Mouse (Mus musculus) embryonic stem cell, embryonic (primary cell): ENCODE results near the gene Chsy1.

Experiments
- CTCF ChIA-PET, 4 experiments: fragments of 300-600 bp in 2 of 4; fragments of 350-600 bp in 2 of 4; sonication (Branson Sonifier 250); formaldehyde crosslinking; loops; one replicate each; lab custom pipeline; 2022; ENCODE audit warnings: inconsistent platforms in 2 of 4; lab: Charles Lee
- POLR2A ChIA-PET, 4 experiments: fragments of 300-600 bp in 2 of 4; fragments of 350-600 bp in 2 of 4; sonication (Branson Sonifier 250); formaldehyde crosslinking; loops; one replicate each; lab custom pipeline; 2022; ENCODE audit warnings: antibody characterized with exemption in 4 of 4, inconsistent platforms in 1 of 4; lab: Charles Lee

Chsy1 gene

DNA sequence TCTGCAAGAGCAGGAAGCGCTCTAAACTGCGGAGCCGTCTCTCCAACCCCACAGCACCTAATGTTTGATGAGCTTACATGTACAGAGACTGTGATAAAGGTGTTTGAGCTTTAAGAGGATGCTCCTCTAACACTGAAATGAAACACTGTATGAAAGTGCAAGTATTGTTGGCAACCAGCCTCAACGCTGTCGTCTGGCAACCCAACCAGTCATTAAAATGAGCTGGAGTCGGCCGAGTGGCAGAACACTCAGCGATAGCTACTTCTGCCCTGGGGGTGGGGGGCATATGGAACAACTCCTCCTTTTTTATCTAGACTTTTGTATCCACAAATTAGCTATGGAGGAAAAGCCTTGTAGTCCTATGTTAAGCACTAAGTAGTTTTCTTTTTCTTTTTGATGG is 40.2 kb downstream of the Chsy1 start:
- ChIA-PET POLR2A (interaction anchor here in 2 of 4 experiments (1.1 to 1.3 kb wide), 3 partner anchors 20 to 70 kb away, joined by 3 read pairs; partner anchors contain the start of gene Selenos (in 1 of the 2)), CTCF (interaction anchor here in 1 of 4 experiments (0.7 kb wide), 1 partner anchor 10 kb away, joined by 6 read pairs; no protein-coding TSS in a partner anchor)

DNA sequence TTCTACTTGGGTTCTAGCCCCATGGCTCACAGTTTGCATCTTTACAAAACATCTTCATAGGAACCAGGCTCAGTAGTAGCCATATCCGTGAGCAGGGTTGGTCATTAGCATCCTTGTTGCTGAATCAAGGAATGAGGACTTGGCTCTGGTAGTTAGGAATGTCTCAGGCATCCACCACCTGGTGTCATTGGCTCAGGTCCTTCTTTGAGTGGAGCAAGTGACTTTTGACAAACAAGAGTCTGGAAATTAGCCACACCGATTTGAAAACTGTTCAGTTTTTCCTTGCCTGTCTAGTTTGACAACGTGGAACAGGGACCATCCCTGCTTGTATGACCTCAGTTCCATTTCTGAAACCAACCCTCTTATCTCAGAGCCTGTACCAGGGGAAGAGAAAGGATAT is 41.1 kb downstream of the Chsy1 start:
- CTCF ChIA-PET: no interaction called here
- POLR2A ChIA-PET: no interaction called here

DNA sequence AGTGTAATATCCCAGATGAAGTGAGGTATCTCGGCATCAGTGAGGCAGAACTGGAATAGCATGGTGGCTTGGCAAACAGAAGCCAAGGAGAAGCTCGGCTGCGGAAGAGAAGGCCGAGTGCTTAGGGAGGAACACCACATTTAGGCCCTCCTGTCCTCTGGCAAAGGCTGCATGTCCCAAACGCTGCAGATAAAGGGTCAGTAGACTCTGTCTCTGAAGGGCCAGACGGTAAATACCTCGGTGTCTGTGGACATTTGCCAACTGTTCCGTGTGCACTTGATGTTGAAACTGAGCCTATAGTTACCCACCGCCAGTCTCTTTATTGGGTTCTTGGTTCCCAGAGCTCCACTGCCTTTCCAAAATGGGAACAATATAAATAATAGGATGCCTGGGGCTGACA is 48.1 kb downstream of the Chsy1 start:
- ChIA-PET POLR2A (interaction anchor here in 1 of 4 experiments (1.3 to 1.4 kb wide), 2 partner anchors 8 to 296 kb away, joined by 3 read pairs; partner anchors contain the start of gene Pcsk6), CTCF (no interaction called here)

DNA sequence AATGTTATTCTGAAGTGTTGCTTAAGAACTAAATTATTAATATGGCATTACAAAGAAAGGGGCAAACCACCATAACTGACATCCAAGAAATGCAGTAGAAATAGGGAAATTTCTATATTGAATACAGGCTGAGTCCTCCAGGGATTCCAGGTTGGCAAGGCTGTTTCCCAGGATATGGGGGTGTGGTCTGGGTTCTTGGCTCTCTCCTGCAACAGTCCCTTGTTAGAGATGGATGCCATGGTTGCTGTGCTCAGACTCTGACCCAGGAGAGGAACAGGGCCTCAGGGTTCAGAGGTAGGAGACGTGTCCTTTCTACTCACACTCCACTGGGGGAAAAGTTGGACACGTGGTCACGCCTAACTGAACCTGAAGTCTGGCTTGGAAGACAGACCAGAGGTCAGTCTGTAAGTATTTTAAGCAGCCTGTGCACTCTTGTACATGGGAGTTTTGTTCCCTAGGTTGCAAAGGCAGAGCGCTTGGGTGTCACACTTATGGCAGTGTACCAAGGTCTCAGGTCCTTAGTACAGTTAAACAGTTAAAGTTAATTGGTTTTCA is 48.6 kb downstream of the Chsy1 start:
- ChIA-PET CTCF (no interaction called here), POLR2A (interaction anchor here in 2 of 4 experiments (1.1 to 1.4 kb wide), 2 partner anchors 8 to 43 kb away, joined by 3 to 4 read pairs; no protein-coding TSS in a partner anchor)

DNA sequence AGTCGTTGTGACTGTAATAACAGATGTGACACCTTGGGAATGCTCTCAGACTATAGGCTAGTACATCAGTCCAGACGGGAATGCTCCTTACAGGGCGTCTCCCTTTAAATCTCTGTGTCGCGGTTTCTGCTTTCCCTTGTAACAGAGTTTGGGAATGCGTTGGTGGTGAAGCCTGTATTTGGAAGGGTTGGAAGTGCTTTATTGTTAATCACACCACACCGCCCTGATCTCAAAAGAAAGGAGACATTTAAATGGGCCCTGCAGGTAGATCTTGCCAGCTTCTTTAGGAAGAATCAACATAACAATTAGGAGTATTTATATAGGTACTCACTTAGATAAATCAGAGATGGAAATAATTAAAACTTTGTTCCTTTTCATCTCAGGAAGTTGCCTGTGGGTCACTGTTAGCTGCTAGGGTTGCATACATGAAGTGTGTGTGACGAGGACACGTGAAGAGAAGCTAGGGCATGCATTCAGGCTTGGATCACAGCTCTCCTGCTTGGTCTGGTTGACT is 49.4 kb downstream of the Chsy1 start:
- ChIA-PET CTCF (no interaction called here), POLR2A (interaction anchor here in 1 of 4 experiments (1.1 kb wide), 1 partner anchor 44 kb away, joined by 4 read pairs; no protein-coding TSS in a partner anchor)

DNA sequence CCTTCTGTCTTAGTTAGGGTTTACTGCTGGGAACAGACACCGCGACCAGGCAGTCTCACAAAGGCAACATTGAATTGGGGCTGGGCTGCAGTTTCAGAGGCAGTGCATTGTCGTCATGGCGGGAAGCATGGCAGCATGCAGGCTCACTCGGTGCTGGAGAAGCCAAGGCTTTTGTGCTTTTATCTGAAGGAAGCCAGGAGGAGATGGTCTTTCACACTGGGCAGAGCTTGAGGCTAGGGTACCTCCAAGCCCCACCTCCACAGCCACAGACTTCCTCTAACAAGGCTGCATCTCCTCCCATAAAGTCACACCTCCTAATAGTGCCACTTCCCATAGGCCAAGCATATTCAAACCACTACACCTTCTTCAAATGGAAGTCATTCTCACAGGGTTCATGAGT is 50.6 kb downstream of the Chsy1 start:
- CTCF ChIA-PET: no interaction called here
- POLR2A ChIA-PET: interaction anchor here in 1 of 4 experiments (0.7 kb wide), 1 partner anchor 24 kb away, joined by 4 read pairs; no protein-coding TSS in a partner anchor

DNA sequence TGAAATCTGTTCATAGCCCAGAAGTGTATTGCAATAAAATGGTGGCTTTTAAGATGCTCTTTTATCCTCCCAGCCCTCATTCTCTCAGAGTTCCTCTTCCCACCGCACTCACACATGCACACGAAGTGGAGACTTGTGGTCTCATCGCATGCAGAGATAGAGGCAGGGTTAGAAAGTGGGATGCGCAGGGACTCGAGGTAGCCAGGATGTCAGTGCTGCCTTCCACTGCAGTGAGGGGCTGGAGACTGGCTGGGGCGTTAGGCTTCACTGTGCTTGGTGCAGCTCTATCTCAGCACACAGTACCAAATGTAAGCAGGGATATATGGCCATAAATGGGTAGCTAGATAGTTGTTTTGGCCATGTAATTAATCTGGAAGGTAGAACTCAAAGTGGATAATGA is 52.5 kb downstream of the Chsy1 start:
- POLR2A ChIA-PET: interaction anchor here in 1 of 4 experiments (1.1 to 1.5 kb wide), 2 partner anchors 9 to 83 kb away, joined by 3 read pairs; partner anchors contain the start of gene Selenos
- CTCF ChIA-PET: no interaction called here

DNA sequence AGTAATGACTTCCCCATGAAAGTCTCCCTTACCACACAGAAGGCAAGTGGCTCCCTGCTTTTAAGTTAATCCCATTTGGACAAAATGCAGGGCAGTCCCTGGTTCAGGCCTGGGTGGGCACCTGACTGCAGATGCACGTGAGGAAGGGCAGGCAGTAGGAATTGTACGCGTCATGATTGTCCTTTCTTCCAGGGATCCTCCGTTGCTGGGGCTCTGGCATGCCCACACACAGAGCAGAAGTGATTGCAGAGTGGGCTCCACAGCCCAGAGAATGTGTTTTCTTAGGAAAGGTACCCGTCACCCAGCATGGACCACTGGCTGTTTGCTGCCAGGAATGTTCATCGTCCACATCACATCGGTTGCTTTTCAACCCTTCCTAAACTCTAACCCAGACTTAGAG is 53.2 kb downstream of the Chsy1 start:
- POLR2A ChIA-PET: interaction anchor here in 1 of 4 experiments (0.9 kb wide), 1 partner anchor 9 kb away, joined by 3 read pairs; no protein-coding TSS in a partner anchor
- CTCF ChIA-PET: no interaction called here

DNA sequence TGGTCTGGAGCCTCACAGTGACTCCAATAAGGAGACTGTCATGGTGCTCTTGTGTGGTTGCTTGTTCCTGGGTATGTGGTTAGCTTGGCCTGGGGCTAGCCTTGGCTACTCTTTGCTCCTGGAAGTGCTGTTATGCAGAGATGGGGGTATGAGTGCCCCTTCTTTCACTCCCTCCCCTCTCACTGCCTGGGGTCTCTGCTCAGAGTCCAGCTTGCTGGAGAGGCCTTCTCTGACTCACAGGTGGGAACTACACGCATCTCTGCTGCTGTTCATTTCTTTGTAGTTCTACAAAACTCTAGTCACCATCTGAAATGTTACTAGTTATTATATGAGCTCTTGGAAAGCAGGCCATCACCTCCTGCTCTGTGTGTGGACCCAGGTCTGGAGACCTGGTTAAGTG is 53.7 kb downstream of the Chsy1 start:
- ChIA-PET CTCF (no interaction called here), POLR2A (interaction anchor here in 1 of 4 experiments (0.9 kb wide), 1 partner anchor 8 kb away, joined by 3 read pairs; no protein-coding TSS in a partner anchor)

DNA sequence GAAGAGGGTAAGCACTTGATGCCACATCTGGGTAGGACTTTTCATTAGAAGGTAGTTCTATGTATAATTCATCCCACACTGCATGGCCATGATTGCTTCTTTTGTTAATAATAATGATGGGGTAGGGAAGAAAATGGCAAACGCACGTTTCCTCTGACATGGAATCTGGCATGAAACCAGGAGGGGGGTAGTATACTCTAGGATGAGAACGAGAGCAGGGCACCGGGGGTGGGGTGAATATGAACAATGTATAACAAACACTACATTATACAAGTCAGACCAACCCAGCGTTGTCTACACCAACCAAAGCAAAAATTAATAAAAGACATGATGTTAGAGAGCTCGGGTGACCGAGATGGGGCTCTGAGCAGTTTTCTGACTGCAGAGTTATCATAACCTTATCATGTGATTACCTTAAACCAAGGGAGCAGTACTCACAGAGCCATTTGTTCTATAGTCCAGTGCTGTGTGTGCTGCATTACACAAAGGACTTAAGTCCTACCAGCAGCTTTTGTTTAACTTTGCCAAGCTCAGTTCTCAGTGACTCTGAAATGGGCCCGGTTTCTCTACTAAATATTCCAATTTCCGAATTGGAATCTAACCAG is 55.2 kb downstream of the Chsy1 start:
- ChIA-PET CTCF (no interaction called here), POLR2A (interaction anchor here in 1 of 4 experiments (0.8 to 1.5 kb wide), 2 partner anchors 11 to 13 kb away, joined by 3 to 4 read pairs; no protein-coding TSS in a partner anchor)

DNA sequence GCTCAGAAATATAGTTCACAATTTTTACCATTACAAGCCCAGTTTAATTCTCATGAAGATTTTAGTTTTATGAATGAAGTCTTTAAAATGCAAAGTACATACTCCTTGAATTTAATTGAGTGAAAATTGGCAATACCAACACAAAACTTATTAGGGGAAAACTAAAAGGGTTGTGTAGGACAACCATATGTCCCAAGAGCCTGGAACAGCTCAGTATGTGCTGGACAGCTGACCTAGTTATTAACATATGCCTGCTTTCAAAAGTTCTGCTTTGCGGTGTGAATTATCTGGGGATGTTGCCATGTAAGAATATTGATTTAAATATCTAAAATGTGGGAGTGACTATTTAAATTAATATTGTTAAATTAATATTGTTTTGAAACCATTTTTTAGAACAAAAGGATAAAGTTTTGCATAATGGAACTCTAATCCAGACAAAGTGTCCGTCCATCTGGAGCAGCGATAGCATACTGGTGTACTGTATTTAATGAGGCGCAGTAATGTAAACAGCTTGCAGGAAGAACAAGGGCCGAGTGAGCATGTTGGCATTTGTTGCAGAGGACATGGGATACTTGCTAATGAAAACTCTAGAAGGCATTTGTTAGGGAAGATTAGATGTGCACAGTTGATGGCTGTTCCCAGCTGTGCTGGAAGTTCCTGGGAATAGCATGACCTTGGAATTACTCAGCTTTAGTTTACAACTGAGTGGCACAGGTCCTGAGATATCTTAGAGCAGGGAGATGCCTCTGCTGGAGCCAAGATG is 55.9 kb downstream of the Chsy1 start:
- ChIA-PET CTCF (no interaction called here), POLR2A (interaction anchor here in 1 of 4 experiments (0.9 to 1.5 kb wide), 2 partner anchors 8 to 10 kb away, joined by 3 to 4 read pairs; no protein-coding TSS in a partner anchor)

DNA sequence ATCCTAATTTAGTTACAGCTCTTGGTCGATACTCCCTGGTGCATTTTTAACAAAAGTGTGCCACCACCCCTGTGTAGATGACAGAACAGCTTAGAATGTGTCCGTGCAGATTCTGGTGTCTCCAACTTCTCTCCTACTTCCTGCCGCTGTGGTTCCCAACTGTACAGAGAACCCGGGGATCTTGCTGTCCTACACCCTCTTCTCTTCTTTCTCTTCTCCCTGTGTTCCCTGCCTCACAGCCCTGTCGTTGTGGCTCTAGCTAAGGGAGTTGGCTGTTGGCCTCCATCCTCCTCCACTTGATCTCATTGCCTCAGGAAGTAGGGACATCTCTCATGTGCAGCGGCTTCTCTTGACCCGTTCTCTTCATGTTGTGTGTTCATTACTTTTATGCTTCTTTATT is 59.6 kb downstream of the Chsy1 start:
- POLR2A ChIA-PET: interaction anchor here in 1 of 4 experiments (0.6 kb wide), 1 partner anchor 472 kb away, joined by 4 read pairs; no protein-coding TSS in a partner anchor
- CTCF ChIA-PET: no interaction called here

DNA sequence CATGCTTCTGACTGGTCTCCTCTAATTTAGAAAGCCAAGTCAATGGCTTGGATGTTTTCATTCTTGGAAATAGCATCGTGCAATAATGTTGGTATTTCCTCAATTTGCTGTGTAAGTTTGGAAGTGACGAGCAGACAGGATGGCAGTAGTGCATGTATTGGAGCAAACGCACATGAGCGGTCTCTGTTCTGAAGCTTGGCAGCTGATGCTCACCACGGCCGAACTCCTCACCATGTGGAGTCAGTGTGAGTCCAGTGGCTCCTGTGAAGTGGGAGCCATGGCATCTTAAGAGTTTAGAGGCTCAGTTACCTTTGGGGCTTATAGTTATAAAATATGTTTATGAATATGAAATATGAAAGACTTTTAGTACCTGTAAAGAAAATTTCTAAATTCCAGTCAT is 60.2 kb downstream of the Chsy1 start:
- POLR2A ChIA-PET: no interaction called here
- CTCF ChIA-PET: no interaction called here

DNA sequence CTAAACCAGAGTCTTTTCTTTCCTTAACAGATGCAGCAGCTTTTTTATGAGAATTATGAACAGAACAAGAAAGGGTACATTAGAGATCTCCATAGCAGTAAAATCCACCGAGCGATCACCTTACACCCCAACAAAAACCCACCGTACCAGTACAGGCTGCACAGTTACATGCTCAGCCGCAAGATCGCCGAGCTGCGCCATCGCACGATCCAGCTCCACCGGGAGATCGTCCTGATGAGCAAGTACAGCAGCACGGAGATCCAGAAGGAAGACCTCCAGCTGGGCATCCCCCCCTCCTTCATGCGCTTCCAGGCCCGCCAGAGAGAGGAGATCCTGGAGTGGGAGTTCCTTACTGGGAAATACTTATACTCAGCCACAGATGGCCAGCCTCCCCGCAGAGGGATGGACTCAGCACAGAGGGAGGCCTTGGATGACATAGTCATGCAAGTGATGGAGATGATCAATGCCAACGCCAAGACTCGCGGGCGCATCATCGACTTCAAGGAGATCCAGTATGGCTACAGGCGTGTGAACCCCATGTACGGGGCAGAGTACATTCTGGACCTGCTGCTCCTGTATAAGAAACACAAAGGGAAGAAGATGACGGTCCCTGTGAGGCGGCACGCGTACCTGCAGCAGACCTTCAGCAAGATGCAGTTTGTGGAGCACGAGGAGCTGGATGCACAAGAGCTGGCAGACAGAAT is 61.6 kb downstream of the Chsy1 start:
- ChIA-PET CTCF (interaction anchor here in 1 of 4 experiments (0.6 kb wide), 1 partner anchor 1501 kb away, joined by 3 read pairs; no protein-coding TSS in a partner anchor), POLR2A (interaction anchor here in 3 of 4 experiments (0.6 to 1.2 kb wide), 6 partner anchors 8 to 231 kb away, joined by 3 read pairs; partner anchors contain the start of gene Selenos (in 1 of the 3))

DNA sequence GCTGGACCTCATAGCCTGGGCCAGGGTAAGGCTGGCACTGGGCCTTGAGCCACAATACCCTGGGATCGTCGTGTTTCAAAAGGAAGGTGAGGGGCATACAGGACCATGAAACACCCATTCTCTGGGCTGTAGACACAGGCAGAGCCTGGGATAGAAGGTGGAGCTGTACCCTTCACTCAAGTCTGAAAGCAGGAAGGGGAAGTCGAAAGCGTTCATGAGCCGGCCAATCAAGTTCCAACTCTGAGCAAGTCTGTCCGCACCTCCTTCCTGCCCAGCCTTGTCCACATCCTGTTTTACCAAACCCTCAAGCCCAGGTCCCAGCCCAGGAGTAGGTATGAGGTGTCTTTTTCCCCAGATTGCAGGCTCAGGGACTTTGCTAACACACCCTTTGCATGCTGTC is 66.4 kb downstream of the Chsy1 start:
- CTCF ChIA-PET: no interaction called here
- POLR2A ChIA-PET: interaction anchor here in 1 of 4 experiments (0.9 to 1.1 kb wide), 2 partner anchors 10 to 35 kb away, joined by 3 to 4 read pairs; no protein-coding TSS in a partner anchor

DNA sequence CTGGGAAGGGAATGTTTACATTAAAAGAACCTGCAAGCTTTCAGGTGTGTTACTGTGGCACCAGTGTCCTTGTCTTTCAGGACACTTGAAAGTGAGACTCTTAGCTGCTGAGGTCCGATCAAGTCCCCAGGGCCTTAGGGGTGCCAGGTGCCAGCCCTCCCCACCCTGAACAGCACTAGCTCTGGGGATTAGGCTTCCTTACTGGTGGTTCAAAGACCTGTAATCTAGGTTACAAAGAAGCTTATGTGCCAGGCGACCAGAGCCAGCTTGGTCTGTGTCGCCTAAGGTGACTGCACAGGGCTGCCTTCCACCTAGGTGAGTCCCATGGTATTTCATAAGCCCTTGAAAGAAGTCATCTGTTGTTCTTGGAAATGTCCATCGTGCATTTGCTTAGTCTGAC is 66.9 kb downstream of the Chsy1 start:
- ChIA-PET POLR2A (interaction anchor here in 2 of 4 experiments (0.6 to 1.1 kb wide), 3 partner anchors 12 to 480 kb away, joined by 3 to 7 read pairs (median 3); no protein-coding TSS in a partner anchor), CTCF (no interaction called here)

DNA sequence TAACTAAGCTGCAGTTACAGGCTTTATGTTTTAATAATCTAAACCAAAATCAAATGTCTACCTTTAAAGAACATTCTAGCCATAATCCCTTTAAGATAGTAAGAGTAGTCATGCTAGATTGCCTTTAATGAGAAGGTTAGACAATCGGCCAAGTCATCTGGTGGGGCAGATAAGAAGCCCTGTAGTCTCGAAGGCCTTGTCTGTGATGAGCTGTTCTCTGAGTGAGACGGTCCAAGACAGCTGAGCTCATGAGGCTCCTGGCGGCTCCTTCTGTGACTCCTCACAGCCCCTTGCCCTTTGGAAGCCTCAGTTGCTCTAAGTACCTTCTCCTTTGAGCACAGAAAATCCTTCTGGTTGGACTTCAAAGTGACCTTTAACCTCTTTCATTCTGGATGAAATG is 67.6 kb downstream of the Chsy1 start:
- CTCF ChIA-PET: no interaction called here
- POLR2A ChIA-PET: interaction anchor here in 2 of 4 experiments (0.6 to 1.1 kb wide), 3 partner anchors 12 to 480 kb away, joined by 3 to 7 read pairs (median 3); no protein-coding TSS in a partner anchor

DNA sequence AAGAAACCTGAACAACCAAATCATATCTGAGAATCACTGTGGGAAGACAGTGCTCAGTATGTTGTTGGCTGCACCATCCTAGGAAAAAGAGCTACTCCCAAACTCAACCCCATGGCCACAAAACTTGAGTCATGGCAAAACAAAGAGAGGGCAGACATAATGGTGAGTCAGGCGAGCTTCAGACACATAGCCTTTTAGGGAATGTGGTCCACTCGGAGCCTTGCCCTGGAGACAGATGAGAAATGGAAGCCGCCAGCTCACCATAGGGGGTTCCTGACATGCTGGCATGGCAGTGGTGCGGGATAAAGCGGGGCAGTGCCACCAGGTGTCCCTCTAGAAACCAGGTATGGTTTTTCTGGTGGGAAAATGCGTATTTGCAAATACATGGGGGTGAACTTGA is 68.8 kb downstream of the Chsy1 start:
- CTCF ChIA-PET: interaction anchor here in 1 of 4 experiments (1.0 kb wide), 1 partner anchor 483 kb away, joined by 6 read pairs; no protein-coding TSS in a partner anchor
- POLR2A ChIA-PET: interaction anchor here in 1 of 4 experiments (1.1 kb wide), 1 partner anchor 14 kb away, joined by 3 read pairs; no protein-coding TSS in a partner anchor
